Mouse (Mus musculus): ENCODE measurements around the gene Gabpb2. TPM values are rescaled to one million over a fixed set of nuclear protein-coding genes. Genes with fewer than 3 reads are reported as not detected.

Gene Gabpb2
- 10 to 100 TPM in 1 of 2 experiments, 1 to 10 TPM in 1; 9.4 to 12.4 TPM for total RNA-seq (2021)
- long read RNA-seq, experiment 1, partial matches to known transcripts = 0 of 2 reads
- long read RNA-seq, experiment 1, other reads (novel, unspliced or antisense) = 1 of 2 reads
- long read RNA-seq, experiment 2, partial matches to known transcripts = 0 of 4 reads
- long read RNA-seq, experiment 2, other reads (novel, unspliced or antisense) = 3 of 4 reads

DNA sequence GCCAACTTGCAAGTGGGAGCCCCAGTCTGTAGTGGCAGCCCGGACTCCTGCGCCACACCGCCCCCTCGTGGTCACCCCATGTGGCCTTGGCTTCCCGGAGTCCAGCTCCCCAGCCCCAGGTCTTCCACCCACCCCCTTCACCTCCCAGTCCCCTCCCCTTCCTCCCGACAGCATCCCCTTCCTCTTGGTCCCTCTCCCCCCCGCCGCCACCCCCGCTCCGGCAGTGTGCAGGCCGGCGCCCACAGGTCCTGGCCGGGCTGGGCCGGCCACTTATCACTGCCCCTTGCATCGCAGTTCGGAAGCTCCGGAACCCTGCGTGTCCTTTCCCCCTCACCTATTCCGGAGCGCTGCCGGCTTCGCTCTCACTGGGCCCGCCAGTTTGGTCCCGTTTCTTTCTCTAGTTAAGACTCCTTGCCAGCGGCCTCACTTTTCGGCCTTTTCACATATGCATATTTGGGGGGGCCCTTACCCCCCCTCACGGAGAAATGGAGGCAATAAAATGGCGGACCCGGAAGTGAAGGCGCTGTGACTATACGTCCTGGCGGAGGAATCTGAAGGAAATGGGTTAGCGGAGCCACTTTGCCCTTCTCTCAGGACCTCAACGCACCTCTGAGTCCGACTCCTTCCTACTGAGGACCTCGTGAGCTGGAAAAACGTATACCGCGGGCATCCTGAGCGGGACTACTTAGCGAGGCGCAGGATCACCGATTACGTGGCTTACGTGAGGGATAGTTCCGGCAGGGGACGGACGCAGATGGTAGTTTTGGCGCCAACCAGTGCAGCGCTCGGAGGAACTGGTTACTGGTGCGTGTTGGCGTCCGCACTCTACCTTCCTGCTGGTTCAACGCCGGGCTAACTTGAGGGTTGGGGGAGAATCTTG, at the start of gene Gabpb2:
Gabpb2 (minus strand) TSS at position 662 of the 880 bp plus-strand sequence.
- DNase-seq = peak; percentile 98

DNA sequence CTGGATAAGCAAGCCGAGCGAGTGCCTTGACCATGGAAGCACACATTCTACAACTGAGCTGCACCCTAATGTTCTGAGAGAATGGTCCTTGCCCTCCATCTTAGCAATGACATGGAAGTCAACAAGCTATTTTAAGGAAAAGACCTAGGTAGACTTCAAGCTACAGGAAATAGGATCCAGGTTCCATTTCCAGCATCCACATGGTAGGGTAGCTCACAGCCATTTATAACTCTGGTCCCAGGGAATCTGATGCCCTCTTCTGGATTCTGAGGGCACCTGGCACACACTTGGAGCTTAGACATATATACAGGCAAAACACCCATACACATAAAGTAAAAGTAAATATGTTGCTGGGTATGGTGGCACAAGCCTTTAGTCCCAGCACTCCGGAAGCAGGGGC, 48.3 kb upstream of the Gabpb2 start:
- no peak for DNase-seq

GRCm38 (mm10) chr3:95264724-95265123, 47.0 kb upstream of the Gabpb2 start:
- DNase-seq = no peak

- DNase-seq = peak; percentile 72
Measured at GRCm38 (mm10) chr3:95263089-95263739, 45.5 kb upstream of the Gabpb2 start.

GRCm38 (mm10) chr3:95261975-95262374, 44.3 kb upstream of the Gabpb2 start:
- DNase-seq = no peak

- no peak for DNase-seq
Measured at GRCm38 (mm10) chr3:95256931-95257330, 39.2 kb upstream of the Gabpb2 start.

DNA sequence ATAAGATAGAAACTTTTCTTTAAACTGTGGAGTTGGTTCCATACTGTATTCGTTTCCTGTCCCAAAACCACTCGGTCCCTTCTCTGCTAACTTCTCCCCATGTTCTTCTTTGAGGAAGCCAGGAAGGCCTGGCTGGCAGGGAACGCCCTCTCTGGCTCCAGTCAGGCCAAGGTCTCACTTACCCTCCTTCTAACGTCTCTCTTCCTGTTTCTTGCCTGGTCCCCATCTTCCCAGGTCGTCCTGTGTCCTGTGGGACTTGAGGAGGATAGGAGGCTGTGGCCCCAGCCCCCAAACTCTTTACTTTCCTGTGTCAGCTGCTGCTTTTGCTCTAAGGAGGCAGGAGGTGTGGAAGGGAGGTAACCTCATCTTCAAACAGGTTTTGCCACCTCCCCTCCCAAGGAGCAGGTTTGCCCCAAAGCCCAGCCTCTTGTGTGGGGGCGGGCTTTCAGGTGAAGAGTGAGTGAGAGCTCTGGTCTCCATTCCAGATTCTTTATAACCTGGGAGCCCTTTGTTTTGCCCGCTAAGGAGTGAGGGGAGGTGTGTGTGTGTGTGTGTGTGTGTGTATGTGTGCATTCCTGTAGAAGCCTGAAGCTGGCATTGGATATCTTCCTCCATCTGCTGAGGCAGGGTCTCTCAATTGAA, 33.2 kb upstream of the Gabpb2 start, which contains the start of gene Bnipl:
Bnipl (minus strand) TSS at position 411 of the 642 bp plus-strand sequence.
- no peak for DNase-seq

DNA sequence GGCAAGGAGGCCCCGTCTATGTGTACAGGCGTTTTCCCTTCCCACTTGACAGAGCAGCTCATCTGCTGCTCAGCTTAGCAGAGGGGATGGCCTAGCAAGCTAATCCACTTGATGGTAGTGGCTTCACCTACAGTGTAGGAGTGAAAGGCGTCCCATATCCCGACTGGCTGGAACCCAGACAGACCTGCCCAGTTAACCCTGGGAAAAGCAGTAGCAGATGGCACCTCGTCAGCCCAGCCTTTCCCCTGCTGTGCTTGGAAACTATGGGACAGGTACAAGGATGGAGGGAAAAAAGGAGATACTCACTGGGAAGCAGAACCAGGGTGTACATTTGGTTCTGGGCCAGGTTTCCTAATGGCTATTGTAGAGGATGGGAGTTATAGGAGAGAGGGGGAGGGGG, 32.6 kb upstream of the Gabpb2 start:
- no peak for DNase-seq

DNA sequence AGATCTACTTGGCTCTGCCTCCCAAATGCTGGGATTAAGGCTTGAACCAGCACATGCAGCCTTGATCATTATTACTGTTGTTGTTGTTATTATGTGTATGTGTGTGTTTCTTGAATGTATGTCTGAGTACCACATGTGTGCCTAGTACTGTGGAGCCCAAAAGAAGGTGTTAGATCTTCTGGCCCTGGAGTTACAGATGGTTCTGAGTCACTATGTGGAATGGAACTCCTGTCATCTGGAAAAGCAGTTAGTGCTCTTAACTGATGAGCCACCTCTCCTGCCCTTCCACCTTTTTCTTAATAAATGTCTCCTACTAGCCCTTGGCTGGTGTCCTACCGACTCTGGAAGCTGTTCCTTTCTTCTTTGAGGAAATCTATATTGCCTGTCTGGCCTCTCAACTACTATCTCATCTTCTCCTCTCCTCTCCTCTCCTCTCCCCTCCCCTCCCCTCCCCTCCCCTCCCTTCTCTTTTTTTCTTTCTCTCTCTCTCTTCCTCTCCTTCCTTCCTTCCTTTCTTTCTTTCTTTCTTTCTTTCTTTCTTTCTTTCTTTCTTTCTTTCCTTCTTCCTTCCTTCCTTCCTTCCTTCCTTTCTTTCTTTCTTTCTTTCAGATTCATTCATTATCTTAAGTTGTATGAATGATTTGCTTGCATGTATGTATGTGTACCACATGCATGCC, 30.1 kb upstream of the Gabpb2 start:
- DNase-seq = no peak

- peak; percentile 20 for DNase-seq
Measured at GRCm38 (mm10) chr3:95246465-95247231, 28.9 kb upstream of the Gabpb2 start.

GRCm38 (mm10) chr3:95243086-95243485, 25.4 kb upstream of the Gabpb2 start:
- DNase-seq = no peak

GRCm38 (mm10) chr3:95241498-95241897, 23.8 kb upstream of the Gabpb2 start, which contains the start of gene Gm128:
Gene Gm128 (minus strand): TSS chr3:95241598.
- no peak for DNase-seq

DNA sequence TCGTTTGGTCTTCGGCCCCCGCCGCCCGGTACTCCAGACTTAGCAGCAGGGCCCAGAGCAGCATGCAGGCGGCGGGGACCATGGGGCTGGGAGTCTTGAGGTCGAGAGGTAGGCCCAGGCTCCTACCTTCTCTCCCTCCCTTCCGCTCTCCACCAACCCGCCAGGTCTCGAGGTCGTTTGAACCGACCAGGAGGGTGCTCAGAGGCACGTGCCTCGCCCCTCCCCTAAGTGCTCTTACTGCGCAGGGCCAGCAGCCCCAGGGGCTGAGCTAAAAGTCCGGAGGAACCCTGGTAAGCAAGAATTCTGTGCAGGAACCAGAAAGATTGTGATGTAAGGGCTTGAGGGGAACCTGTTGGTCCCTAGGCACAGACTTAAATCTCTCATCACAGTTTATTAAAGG, 23.2 kb upstream of the Gabpb2 start:
- DNase-seq = no peak

- no peak for DNase-seq
Measured at GRCm38 (mm10) chr3:95239971-95240370, 22.3 kb upstream of the Gabpb2 start.

DNA sequence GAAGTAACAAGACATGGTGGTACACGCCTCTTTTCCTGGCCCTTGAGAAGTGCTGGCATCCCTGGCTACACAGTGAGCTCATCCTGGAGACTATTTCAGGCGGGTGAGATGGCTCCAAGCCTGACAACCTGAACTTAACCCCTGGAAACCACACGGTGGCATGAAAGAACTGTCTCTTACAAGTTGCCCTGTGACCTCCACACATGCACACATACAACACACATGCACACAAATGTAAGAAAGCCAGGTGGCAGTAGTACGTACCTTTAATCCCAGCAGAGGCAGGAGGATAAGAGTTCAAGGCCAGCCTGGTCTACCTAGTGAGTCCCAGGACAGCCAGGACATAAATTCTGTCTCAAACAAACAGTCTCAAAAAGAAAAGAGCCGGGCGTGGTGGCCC, 21.3 kb upstream of the Gabpb2 start:
- no peak for DNase-seq

DNA sequence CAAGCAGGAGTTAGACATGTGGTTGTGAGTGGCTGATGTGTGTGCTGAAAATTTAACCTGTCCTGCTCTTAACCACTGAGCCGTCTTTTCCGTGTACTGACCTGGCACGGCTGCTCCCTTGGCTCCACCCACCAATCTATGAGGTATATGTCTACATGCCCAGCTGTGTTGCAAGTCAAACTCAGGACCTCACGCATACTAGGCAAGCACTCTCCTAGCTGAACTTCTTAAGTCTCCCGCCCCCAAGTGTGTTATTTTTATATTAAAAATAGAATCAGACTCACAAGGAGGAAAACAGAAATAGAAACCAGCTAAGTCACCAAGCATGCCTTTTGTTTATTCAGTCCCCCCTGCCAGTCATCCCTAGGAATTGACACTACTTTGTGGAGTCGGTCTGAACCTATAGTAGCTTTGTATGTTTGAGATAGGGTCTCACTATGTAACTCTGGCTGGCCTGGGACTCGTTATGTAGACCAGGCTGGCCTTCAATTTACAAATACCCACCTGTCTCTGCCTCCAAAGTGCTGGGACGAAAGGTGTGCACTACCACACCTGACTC, 19.9 kb upstream of the Gabpb2 start:
- no peak for DNase-seq

- DNase-seq = no peak
Measured at GRCm38 (mm10) chr3:95235386-95236301, 17.9 kb upstream of the Gabpb2 start.

DNA sequence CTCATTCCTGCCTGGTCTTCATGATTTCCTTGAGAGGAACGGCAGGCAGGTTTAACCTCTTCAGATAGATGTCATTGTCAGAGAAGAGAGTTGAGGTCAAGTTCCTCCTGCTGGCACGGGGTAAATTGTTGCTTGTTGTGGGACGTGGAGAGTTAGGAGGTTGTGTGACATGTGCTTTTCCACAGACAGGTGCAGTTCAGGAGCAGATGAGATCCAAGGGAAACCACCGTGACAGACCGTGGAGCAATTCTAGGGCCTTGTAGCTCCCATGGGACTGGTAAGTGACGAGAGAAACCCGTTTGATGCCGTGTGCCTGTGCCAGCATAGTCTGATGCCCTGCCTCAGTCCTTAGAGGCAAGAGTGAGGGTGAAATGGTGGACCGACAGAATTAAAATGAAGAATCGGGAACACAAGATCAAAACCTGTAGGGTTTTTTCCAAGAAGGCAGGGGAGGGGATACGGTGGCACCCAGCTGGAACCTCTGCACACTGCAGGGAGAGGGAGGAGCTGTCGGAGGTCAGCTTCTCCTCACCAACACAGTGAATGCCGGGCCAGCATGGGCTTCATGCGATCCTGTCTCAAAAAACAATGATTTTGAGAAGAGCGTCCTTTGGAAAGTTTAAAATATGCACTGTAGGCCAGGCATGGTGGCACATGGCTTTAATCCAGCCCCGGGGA, 15.7 kb upstream of the Gabpb2 start:
- no peak for DNase-seq

DNA sequence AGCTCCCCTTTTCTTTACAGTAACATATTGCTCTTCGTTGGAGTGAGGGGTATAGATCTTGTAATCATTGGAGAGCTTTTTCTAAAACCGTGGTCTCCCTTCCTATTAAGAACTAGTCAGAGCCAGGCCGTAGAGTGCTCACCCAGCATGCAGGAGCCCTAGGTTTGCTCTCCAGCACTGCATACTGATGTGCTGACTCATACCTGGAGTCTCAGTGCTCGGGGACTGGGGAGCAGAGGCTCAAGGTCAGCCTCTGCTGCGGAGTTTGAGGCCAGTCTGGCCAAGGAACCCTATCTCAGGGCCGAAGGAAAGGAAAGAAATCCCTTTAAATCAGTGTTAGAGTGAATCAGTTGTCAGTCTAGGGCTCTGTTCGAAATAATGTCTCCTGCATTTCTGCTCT, 15.1 kb upstream of the Gabpb2 start:
- no peak for DNase-seq
